ENCODE assay signal across 6 mouse cellular contexts in the genomic region with DNA sequence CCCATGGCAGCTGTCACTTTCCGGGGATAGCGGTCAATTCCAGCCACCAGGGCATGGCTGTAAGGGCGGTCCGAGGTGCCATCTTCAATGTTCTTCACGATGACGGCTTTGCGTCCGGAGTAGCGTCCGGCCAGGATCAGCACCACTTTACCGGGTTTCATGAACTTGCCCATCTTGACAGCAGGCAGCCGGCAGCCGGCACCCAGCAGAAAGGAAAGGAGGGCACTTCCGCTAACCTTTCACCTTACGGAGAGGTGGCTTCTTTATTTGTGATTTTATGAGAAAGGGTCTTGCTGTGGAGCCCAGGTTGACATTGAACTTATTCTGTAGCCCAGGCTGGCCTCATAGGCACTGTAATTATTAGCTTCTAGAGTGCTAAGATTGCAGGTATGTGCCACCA.
DNase-seq lines count a peak whose midpoint lies in the region; ATAC-seq and TF ChIP-seq lines count a peak whose summit lies in the region.
"Not testable (repeated sequence)": the region's sequence is repeated elsewhere in the genome, so short reads cannot be mapped to it uniquely, and the experiment has no call there.

No protein-coding gene starts in this region.

- not testable (repeated sequence) for TF ChIP-seq CTCF in bone marrow macrophage, adult 2 months (IDR thresholded peaks at IDR 0.05; ENCODE audit: low read depth, low read length)

- not testable (repeated sequence) for TF ChIP-seq POLR2A in bone marrow macrophage, adult 2 months (IDR thresholded peaks at IDR 0.05; ENCODE audit: borderline replicate concordance, low read depth, low read length)

- WGBS in midbrain, embryonic 11.5 days: 97% methylated on average over 15 of the region's 15 CpGs

- H3K4me2 ChIP-seq in midbrain, embryonic 11.5 days: not testable (repeated sequence)

- H3K36me3 ChIP-seq in midbrain, embryonic 11.5 days (ENCODE audit: control insufficient read depth, insufficient read depth, low read length): not testable (repeated sequence)

- ATAC-seq in erythroblast, adult 5-6 weeks (replicated peaks; ENCODE audit: low FRiP score, poor library complexity, severe bottlenecking): peak; percentile 83
- ATAC-seq in granulocyte monocyte progenitor cell, adult 5-6 weeks (replicated peaks; ENCODE audit: poor library complexity, severe bottlenecking): peak; percentile 50
- peak; percentile 67 for ATAC-seq in megakaryocyte, adult 5-6 weeks (ENCODE audit: poor library complexity, severe bottlenecking)
- ATAC-seq in midbrain, embryonic 11.5 days (ENCODE audit: low FRiP score): not testable (repeated sequence)
- ATAC-seq in neutrophil, adult 5-6 weeks (ENCODE audit: extremely low read depth, insufficient number of reproducible peaks, low FRiP score, poor library complexity, severe bottlenecking): peak; percentile 71

- peak overlapping the region; percentile 44 for H3K27ac ChIP-seq in bone marrow macrophage, adult 2 months (ENCODE audit: insufficient read depth, low read depth, low read length)
- H3K27ac ChIP-seq in midbrain, embryonic 11.5 days (ENCODE audit: low read depth, low read length): not testable (repeated sequence)

- not testable (repeated sequence) for H3K9me3 ChIP-seq in midbrain, embryonic 11.5 days (ENCODE audit: control insufficient read depth, low read length)

- DNase-seq in midbrain, embryonic 11.5 days (ENCODE audit: low spot score, missing footprints): peak; percentile 71

- not testable (repeated sequence) for H3K4me1 ChIP-seq in bone marrow macrophage, adult 2 months (ENCODE audit: control insufficient read depth, insufficient read depth, low read length); midbrain, embryonic 11.5 days (ENCODE audit: control insufficient read depth, insufficient read depth, low read length)

- H3K27me3 ChIP-seq in midbrain, embryonic 11.5 days (ENCODE audit: control insufficient read depth, insufficient read depth, low read length): not testable (repeated sequence)

- not testable (repeated sequence) for H3K9ac ChIP-seq in midbrain, embryonic 11.5 days (ENCODE audit: low read length)

- not testable (repeated sequence) for H3K4me3 ChIP-seq in bone marrow macrophage, adult 2 months (ENCODE audit: insufficient read depth, low read length); midbrain, embryonic 11.5 days (ENCODE audit: low read depth, low read length)
